Mouse (Mus musculus): ENCODE results near the gene Pinlyp. TPM values are rescaled to one million over a fixed set of nuclear protein-coding genes. Genes with fewer than 3 reads are reported as not detected.

Pinlyp gene
- polyA plus RNA-seq, 1 experiment from 2014 or later = 0.28 TPM

- Histone ChIP-seq H3K4me3 (ENCODE audit: low read depth, low read length) (peak overlapping the region; percentile 8; the same call in 1 of the 2 replicates), H3K4me2 (replicated peaks; ENCODE audit: low read depth, low read length) (peak overlapping the region; percentile 28), H3K36me3 (ENCODE audit: control insufficient read depth, insufficient read depth, low read length) (no peaks in the 10 kb centered on the region; the same call in 1 of the 2 replicates), H3K27me3 (ENCODE audit: control insufficient read depth, insufficient read depth, low read length) (peaks cover 9% of the 10 kb centered on the region; the same call in 1 of the 2 replicates), H3K9ac (ENCODE audit: low read depth, low read length) (no peak overlapping the region), H3K4me1 (replicated peaks; ENCODE audit: control insufficient read depth, insufficient read depth, low read length) (peaks cover 6% of the 10 kb centered on the region; the same call in 1 of the 2 replicates), H3K9me3 (ENCODE audit: control insufficient read depth, low read length) (no peaks in the 10 kb centered on the region), H3K27ac (ENCODE audit: low read depth, low read length) (no peak overlapping the region)
- 14% methylated on average over 41 of the region's 43 CpGs for WGBS
- ATAC-seq (ENCODE audit: low FRiP score) (peak; percentile 28; the same call in 1 of the 2 replicates), DNase-seq (ENCODE audit: low spot score) (peak; percentile 57)
Observed at GRCm38 (mm10) chr7:24499856-24500577, 45.9 kb downstream of the Pinlyp start.

Other genes starting within 250 kb of the Pinlyp start
- 32.1 and 40.0 TPM in 2 replicates for gene Zfp61, start 244.9 kb downstream of the Pinlyp start, polyA plus RNA-seq (2014; fragmentation: Nextera tagmentation; extraction: Ambion mirVana)
- gene Zfp94, start 229.5 kb downstream of the Pinlyp start, polyA plus RNA-seq (2014; fragmentation: Nextera tagmentation; extraction: Ambion mirVana) = 12.8 and 15.4 TPM in 2 replicates
- not detected in 2 replicates for gene Tescl, start 212.2 kb downstream of the Pinlyp start, polyA plus RNA-seq (2014; fragmentation: Nextera tagmentation; extraction: Ambion mirVana)
- not detected in 2 replicates for gene Lypd5, start 196.9 kb downstream of the Pinlyp start, polyA plus RNA-seq (2014; fragmentation: Nextera tagmentation; extraction: Ambion mirVana)
- 2.4 and 3.5 TPM in 2 replicates for gene Kcnn4, start 175.9 kb downstream of the Pinlyp start, polyA plus RNA-seq (2014; fragmentation: Nextera tagmentation; extraction: Ambion mirVana)
- 18.4 and 21.3 TPM in 2 replicates for gene Smg9, start 146.5 kb downstream of the Pinlyp start, polyA plus RNA-seq (2014; fragmentation: Nextera tagmentation; extraction: Ambion mirVana)
- gene Irgc1, start 93.8 kb downstream of the Pinlyp start, polyA plus RNA-seq (2014; fragmentation: Nextera tagmentation; extraction: Ambion mirVana) = not detected in 2 replicates
- 1.7 and 2.1 TPM in 2 replicates for gene Plaur, start 83.6 kb downstream of the Pinlyp start, polyA plus RNA-seq (2014; fragmentation: Nextera tagmentation; extraction: Ambion mirVana)
- gene Cadm4, start 64.1 kb downstream of the Pinlyp start, polyA plus RNA-seq (2014; fragmentation: Nextera tagmentation; extraction: Ambion mirVana) = 8.8 and 12.6 TPM in 2 replicates
- 82.4 and 87.7 TPM in 2 replicates for gene Zfp428, start 39.1 kb downstream of the Pinlyp start, polyA plus RNA-seq (2014; fragmentation: Nextera tagmentation; extraction: Ambion mirVana)
- 0.59 and 0.90 TPM in 2 replicates for gene AC161166.1, start 33.7 kb downstream of the Pinlyp start, polyA plus RNA-seq (2014; fragmentation: Nextera tagmentation; extraction: Ambion mirVana)
- gene Irgq, start 15.4 kb downstream of the Pinlyp start, polyA plus RNA-seq (2014; fragmentation: Nextera tagmentation; extraction: Ambion mirVana) = 12.8 and 14.2 TPM in 2 replicates
- gene Xrcc1, start 171 bp upstream of the Pinlyp start, polyA plus RNA-seq (2014; fragmentation: Nextera tagmentation; extraction: Ambion mirVana) = 78.0 and 94.5 TPM in 2 replicates
- 19.8 and 20.6 TPM in 2 replicates for gene Ethe1, start 41.4 kb upstream of the Pinlyp start, polyA plus RNA-seq (2014; fragmentation: Nextera tagmentation; extraction: Ambion mirVana)
- gene Zfp575, start 41.5 kb upstream of the Pinlyp start, polyA plus RNA-seq (2014; fragmentation: Nextera tagmentation; extraction: Ambion mirVana) = 0.93 and 1.2 TPM in 2 replicates
- gene Phldb3, start 64.6 kb upstream of the Pinlyp start, polyA plus RNA-seq (2014; fragmentation: Nextera tagmentation; extraction: Ambion mirVana) = 0.09 TPM in 1 of 2 replicates, not detected in the other
- gene Lypd3, start 90.4 kb upstream of the Pinlyp start, polyA plus RNA-seq (2014; fragmentation: Nextera tagmentation; extraction: Ambion mirVana) = 0.73 and 1.6 TPM in 2 replicates
- not detected in 2 replicates for gene Tex101, start 130.6 kb upstream of the Pinlyp start, polyA plus RNA-seq (2014; fragmentation: Nextera tagmentation; extraction: Ambion mirVana)
- not detected in 2 replicates for gene BC049730, start 163.1 kb upstream of the Pinlyp start, polyA plus RNA-seq (2014; fragmentation: Nextera tagmentation; extraction: Ambion mirVana)
- not detected in 2 replicates for gene Gm4763, start 180.8 kb upstream of the Pinlyp start, polyA plus RNA-seq (2014; fragmentation: Nextera tagmentation; extraction: Ambion mirVana)
- gene Cd177, start 214.2 kb upstream of the Pinlyp start, polyA plus RNA-seq (2014; fragmentation: Nextera tagmentation; extraction: Ambion mirVana) = not detected in 2 replicates
- gene Ceacam10, start 231.1 kb upstream of the Pinlyp start, polyA plus RNA-seq (2014; fragmentation: Nextera tagmentation; extraction: Ambion mirVana) = not detected in 2 replicates

Data from hindbrain, embryonic 11.5 days (tissue).